Mouse (Mus musculus) retina, postnatal 7 days (tissue): Measurements from ENCODE around the gene Olfr1102.

Experiments used
- DNase-seq: peaks from one replicate; pipeline ENCODE4 v3.0.0-alpha.2; 2012; ENCODE audit warnings: low read depth, low spot score

The Olfr1102 gene

GRCm38 (mm10) chr2:86998098-86998497 lies at the start of gene Olfr1102:
Olfr1102 (plus strand) TSS chr2:86998398.
- no peak for DNase-seq

- no peak for DNase-seq
These were observed 37.6 kb upstream of the Olfr1102 start, which contains the start of gene Olfr1099 for GRCm38 (mm10) chr2:86960593-86960992. Olfr1099 (minus strand) TSS chr2:86960693.

- DNase-seq: no peak
These were observed 18.3 kb upstream of the Olfr1102 start, which contains the start of gene Olfr1100 for GRCm38 (mm10) chr2:86979854-86980253. Olfr1100 (minus strand) TSS chr2:86979954.

GRCm38 (mm10) chr2:86991121-86991520 lies 7.1 kb upstream of the Olfr1102 start, which contains the start of gene Olfr1101:
Olfr1101 (minus strand) TSS chr2:86991221.
- DNase-seq: no peak

GRCm38 (mm10) chr2:87026980-87027379 lies 28.8 kb downstream of the Olfr1102 start, which contains the start of gene Olfr1104:
Olfr1104 (minus strand) TSS chr2:87027080.
- DNase-seq: no peak

GRCm38 (mm10) chr2:87036431-87036830 lies 38.2 kb downstream of the Olfr1102 start, which contains the start of gene Olfr1105:
Olfr1105 (minus strand) TSS chr2:87036531.
- no peak for DNase-seq

- DNase-seq: no peak
These were observed 54.0 kb downstream of the Olfr1102 start, which contains the start of gene Olfr1106 for GRCm38 (mm10) chr2:87052173-87052572. Olfr1106 (minus strand) TSS chr2:87052273.
